Mouse (Mus musculus) adrenal gland, postnatal 25 days (tissue): ENCODE measurements around the gene Hapln2. TPM values are rescaled to one million over a fixed set of nuclear protein-coding genes. Genes with fewer than 3 reads are reported as not detected.

Source experiments
- DNase-seq: peaks from one replicate; pipeline ENCODE4 v3.0.0; 2021; ENCODE audit warnings: mixed read lengths
- long read RNA-seq: library from polyadenylated mRNA; stranded (forward); transcript quantifications from one replicate; pipeline ENCODE4 v2.0.0, GENCODE M21; 2021
- total RNA-seq: library from RNA; stranded (reverse); gene quantifications from 2 replicates; pipeline ENCODE4 v1.2.3, GENCODE M21; 2021

The Hapln2 gene
- total RNA-seq, result not detected in 2 replicates
- long read RNA-seq, result 0 reads

GRCm38 (mm10) chr3:88027434-88028186 lies at the start of gene Hapln2:
Gene Hapln2 (minus strand): TSS chr3:88027583.
- no peak for DNase-seq

DNA sequence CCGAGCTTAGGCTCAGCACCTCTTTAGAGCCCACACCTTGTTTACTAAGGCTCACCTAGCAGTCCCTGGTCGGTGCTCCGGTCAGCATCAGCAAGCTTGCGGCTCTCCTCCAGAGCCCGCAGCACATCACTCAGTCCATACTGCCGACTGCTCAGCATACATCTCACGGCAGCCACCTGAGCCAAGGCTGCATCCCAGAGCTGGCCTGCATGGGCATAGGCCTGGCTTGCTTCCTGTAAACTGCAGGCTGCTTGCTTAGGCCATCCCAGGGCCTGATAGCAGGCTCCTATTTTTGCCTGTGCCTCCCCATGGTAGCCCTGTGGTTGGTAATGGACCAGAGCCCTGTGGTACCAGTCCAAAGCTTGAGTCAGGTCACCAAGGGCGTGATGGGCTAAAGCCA lies 47.4 kb upstream of the Hapln2 start:
- DNase-seq, result no peak

DNA sequence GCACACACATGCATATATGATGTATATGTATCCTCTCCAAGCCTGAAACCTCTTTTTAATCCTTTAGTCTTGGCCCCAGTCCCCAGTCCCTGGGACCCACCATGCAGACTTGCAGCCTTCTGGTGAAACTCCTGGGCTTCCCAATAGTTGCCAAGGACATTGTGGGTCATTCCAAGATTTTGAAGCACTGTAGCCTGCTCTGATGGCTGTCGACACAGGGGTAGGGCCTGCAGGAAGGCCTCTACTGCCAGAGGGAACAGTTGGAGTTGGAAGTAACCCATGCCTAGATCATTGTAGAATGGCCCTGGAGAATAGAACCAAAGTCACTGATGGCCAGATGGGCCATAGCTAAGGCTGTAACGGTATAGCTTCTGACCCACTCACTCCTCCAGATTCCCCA lies 47.0 kb upstream of the Hapln2 start:
- DNase-seq, result no peak

DNA sequence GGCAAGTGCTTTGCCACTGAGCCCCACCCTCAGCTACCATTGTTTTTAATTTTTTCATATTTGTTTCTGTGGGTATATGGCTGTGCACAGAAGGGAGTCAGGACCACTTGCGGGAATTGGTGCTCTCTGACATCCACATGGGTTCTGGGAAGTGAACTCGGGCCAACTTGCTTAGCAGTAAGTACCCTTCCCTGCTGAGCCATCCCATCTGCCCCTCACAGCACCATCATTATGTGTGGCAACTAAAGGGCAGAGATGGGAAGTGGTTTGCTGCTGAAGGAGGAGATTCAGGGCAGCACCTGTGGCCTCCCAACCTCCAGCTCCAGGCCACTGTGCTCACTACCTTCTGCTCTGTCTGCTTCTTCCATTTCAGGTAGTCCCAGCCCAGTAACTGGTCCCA lies 46.2 kb upstream of the Hapln2 start:
- no peak for DNase-seq

DNA sequence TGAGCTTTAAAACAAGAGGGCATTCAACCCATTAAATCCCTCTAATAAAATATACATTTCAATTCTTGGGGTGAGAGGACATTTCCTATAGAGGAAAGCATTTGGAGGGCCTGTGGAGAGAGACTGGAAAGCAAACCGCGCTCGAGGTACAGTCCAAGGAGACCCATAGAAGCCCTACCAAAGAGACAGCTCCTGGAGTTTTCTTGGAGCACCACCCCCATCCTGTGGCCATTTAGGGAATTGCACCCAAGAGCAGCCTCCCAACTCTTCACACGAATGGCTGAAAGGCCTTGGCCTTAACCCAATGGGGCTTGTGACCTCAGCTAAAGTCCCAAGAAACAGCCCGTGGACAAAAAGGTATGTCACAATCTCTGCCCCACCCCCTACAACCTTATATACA lies 44.4 kb upstream of the Hapln2 start:
- peak; percentile 83 for DNase-seq

- no peak for DNase-seq
Observed at GRCm38 (mm10) chr3:88068386-88068785, 41.0 kb upstream of the Hapln2 start.

DNA sequence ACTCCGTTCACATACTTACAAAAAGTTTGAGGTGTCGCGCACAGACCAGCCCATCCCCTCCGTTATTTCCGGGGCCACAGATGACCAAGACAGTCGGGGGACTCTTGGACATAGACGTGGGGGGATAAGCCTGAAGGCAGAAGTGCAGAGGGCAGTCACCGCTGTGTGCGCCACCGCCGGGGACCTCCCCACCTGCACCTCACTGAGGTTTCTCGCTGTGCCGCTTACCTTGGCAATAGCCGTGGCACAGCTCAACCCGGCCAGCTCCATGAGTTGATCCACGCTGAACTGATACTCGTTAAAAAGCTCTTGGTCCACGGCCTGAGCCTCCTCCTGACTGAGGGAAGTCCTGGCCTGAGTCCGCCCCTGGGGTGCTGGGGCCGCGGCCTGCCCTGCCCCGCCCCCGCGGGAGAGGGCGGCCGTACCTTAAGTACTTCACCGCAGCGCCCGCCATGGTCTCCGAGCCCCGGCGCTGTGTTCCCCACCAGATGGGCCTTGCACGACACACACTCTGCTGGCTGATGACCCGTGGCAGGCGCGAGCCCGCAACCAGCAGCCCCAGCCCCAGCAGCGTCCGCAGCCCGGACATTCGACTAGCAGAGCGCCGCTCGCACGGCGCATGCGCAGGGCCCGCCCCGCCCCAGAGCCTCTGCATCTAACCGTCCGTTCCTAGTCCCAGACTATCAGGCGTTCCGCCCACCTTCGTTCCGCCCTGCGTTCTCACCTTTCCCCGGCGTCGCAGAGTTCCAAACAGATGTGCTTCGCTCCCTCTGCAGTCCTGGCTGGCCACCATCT lies 30.7 kb upstream of the Hapln2 start, which contains the start of gene Naxe:
Gene Naxe (minus strand): TSS at position 594 of the 795 bp plus-strand sequence.
- peak; percentile 88 for DNase-seq

DNA sequence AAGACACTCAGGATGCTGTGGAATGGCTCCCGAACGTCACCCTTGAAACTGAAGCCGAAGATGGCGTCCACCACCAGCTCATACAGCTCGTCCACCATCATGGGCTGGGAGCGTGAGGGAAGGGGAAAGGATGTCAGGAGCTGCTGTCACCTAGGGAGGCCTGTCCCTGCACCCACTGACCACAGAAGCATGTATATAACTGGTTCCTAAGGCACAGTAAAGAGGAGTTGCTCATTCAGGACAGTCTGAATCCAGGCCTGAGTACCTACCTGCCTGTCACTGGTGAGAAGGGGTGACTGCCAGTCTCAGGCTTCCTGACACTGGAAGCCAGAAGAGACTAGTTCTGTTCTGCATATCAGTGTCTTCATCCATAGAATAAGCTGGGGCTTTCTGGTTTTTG lies 29.6 kb upstream of the Hapln2 start:
- DNase-seq, result no peak

DNA sequence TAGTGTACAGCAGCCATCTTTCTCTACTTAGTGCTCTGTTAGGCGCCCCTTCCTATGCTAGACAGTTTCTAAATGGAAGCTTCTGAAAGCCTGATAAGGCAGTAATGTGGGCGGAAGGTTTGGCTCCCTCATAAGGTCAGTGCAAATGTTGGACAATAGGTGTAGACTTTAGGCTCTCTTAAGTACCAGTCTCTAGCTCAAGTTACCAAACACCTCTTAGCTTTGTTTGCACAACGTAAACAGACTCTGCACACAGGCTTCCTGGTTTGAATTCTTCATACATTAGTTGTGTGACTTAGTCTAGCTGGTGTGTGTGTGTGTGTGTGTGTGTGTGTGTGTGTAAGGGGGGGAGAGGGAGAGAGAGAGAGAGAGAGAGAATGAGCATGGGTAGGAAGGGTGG lies 22.1 kb upstream of the Hapln2 start:
- no peak for DNase-seq

DNA sequence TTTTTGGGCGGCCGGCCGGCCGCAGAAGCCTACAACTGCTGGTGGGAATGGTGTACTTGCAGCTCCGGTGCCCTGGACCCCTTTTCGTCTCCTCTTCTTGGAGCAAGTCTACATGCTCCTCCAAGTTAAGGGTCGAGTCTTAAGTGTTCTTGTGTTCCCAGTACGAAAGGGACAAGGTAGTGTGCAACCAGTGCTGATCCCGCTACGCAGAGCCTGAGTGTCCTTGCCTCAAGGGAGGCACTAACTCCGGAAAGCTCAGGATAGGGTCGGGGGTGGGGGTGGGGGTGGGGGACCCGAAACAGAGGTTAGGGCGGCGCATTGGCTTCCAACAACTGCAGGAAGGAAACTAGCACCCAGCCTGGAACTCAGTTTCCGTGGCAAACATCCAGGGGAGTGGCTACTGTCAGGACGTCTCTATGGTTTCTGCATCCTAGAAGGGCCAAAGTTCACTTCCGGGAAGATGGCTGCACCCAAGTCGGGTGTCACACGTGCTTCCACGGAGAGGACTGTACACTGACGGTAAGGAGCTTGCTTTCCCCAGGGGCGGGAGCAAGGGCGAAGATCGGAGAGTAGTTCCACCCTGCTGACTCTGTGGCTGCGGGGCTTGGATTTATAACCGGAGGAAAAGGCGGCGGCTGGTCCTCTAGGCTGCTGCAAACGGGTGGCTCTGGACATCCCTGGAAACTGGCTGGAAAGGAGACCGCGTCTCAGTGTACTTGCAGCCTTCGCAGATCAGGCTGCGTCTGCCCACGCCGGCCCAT lies 15.5 kb upstream of the Hapln2 start, which contains the start of gene Gpatch4:
Gene Gpatch4 (plus strand): TSS at position 448 of the 761 bp plus-strand sequence.
- peak; percentile 76 for DNase-seq

DNA sequence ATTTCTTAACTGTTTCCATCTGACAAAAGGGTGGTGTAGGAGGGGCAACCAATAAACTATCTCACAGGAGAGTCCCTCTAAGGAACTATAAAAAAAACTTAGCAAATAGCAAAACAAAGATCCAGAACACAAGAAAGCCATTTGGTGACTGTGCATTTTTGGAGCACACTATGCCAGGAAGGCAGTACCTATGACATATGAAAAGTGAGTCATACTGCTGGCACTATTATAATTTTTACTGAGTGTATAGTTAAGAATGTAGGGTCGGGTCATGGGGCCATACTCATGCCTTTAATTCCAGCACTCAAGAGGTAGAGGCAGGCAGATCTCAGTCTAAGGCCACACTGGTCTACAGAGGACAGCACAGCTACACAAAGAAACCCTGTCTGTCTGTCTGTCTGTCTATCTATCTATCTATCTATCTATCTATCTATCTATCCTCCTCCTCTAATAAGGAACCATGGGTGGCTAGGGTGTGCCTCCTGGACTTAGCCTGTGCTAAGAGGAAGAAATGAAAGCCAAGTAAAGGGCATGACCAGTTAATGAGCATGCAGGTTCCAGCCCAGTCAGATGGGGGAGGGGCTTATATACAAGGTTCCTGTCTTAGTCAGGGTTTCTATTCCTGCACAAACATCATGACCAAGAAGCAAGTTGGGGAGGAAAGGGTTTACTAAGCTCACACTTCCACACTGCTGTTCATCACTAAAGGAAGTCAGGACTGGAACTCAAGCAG lies 8.3 kb upstream of the Hapln2 start:
- DNase-seq, result no peak

DNA sequence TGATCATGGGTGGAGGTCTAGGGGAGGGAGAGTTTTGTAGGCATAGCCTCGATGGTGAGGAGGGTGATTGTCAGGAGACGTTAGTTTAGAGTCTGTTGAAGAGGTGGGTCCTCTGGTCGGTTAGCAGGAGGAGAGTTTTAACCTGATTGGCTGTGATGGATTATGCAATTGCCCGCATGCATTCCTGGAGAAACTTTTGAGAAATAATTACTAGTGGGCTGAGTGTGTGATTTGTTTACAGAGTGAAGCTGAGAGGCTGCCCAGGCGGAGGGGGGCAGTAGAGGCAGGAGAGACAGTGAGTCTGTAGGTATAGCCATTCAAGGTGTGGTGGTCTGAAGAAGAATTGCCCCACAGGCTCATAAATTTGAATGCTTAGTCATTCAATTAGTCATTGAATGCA lies 6.1 kb upstream of the Hapln2 start:
- DNase-seq, result no peak

GRCm38 (mm10) chr3:88030608-88031395 lies 3.4 kb upstream of the Hapln2 start:
- DNase-seq, result peak; percentile 47

DNA sequence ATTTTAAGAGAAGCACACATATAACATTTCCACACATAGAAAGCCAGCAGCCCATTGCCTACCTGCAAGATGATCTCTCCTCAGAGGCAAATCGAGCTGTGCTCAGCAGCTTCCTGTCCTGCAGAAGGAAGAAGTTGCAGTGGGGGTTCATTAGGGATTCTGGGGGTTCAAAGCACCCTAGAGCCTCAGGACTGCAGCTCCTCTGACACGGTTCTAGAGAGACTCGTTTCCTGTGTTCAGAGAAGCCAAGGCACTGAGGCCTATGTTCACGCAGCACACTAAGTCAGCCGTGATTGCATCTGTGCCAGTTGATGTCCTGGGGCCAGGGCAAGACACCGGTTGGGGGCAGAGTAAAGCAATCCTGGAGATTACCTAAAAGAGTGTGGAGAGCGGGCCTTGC lies 560 bp downstream of the Hapln2 start:
- DNase-seq, result no peak

GRCm38 (mm10) chr3:88023192-88024074 lies 4.0 kb downstream of the Hapln2 start:
- DNase-seq, result no peak

GRCm38 (mm10) chr3:88022322-88023191 lies 4.8 kb downstream of the Hapln2 start:
- DNase-seq, result peak; percentile 94

DNA sequence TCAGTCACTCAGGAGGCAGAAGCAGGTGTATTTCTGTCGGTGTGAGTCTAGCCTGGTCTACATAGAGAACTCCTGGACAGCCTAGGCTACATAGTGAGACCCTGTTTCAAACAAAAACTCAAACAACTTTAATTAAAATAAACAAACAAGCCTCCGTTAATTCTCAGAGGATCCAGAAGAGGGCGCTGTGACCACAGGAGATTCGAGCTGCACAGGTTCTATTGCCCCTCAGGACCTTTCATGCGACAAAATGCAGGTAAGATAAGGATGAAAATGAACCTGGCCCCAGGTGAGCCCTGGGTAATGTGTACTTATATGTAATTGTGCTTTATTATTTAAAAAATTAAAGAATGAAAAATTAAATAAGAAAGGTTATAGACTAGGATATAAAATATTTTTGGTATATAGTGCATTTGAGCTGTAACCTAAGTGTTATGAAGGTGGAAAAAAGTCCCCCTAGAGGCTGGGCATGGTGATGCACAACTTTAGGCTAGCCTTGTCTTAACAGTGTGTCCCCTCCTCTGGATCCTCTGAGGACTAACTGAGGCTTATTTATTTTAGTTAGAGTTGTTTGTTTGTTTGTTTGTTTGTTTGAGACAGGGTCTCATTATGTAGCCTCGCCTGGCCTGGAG lies 16.6 kb downstream of the Hapln2 start:
- no peak for DNase-seq
